Comparison of ENCODE assay signal across 7 mouse cellular contexts in the genomic region with DNA sequence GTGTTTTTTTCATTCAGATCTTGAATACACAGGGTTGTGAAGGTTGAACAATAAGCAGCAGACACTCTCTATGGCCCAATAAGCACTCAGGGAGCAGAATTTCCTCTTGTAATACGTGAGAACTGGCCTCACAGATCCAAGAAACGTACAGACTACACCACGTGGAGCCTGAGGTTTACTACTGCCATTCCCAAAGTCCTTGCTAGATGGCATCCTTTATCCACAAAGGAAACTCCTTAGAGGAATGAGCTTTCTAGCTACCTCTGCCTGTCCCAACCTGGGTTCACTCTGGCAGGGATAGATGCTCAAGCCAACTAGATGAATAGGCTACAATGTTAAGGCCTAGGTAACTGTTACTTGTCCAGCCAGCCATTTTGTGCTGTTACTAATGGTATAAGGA.
DNase-seq lines count a peak whose midpoint lies in the region.

No protein-coding gene starts in this region.

- peak; percentile 42 for DNase-seq in layer of hippocampus, adult 11-12 months (ENCODE audit: low spot score)
- no peak for DNase-seq in layer of hippocampus, adult 9-10 months (ENCODE audit: low spot score)
- peak; percentile 74 for DNase-seq in NIH3T3 (ENCODE audit: low read depth)
- DNase-seq in embryo, embryonic 10 days (ENCODE audit: low spot score), result peak; percentile 57
- peak; percentile 8 to 41 for DNase-seq in kidney, postnatal 4 days
- peak; percentile 49 to 50 for DNase-seq in right cerebral cortex, postnatal 10 days (ENCODE audit: low spot score in 2 of 2)
- no peak for DNase-seq in spleen, postnatal 14 days (ENCODE audit: low spot score in 2 of 2)

Comparison
In these comparisons a context has a peak if more than half of its experiments do, and no peak if none do; other contexts are left out.
1. DNase-seq: peak in layer of hippocampus, adult 11-12 months (single experiment), NIH3T3 (single experiment), embryo, embryonic 10 days (single experiment), kidney, postnatal 4 days (2 of 2) and right cerebral cortex, postnatal 10 days (2 of 2); none in layer of hippocampus, adult 9-10 months (single experiment) and spleen, postnatal 14 days (0 of 2).